Mouse (Mus musculus): ENCODE results near the gene Hmg20a. TPM values are rescaled to one million over a fixed set of nuclear protein-coding genes. Genes with fewer than 3 reads are reported as not detected.

Gene Hmg20a
- polyA plus RNA-seq, 1 experiment: 3.7 TPM

DNA sequence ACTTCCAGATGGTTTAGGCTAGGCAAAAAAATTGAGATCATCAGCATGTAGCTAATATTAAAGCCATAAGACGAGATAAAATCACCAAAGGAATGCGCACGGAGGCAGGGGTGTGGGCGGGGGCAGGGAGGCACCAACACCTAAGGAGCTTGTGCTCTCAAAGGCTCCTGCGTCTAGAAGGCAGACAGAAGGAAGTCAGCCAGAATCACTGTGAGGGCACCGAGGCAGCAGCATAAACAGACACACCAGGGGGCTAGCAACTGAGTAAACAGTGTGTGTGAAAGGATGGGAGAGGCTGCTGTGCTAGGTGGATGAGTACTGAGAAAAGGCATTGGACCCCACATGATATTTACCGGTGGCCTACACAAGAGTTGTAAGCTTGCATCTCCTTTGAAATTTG lies 51.9 kb downstream of the Hmg20a start:
- no peak for TF ChIP-seq GATA1 (IDR thresholded peaks at IDR 0.05; ENCODE audit: low read length)

DNA sequence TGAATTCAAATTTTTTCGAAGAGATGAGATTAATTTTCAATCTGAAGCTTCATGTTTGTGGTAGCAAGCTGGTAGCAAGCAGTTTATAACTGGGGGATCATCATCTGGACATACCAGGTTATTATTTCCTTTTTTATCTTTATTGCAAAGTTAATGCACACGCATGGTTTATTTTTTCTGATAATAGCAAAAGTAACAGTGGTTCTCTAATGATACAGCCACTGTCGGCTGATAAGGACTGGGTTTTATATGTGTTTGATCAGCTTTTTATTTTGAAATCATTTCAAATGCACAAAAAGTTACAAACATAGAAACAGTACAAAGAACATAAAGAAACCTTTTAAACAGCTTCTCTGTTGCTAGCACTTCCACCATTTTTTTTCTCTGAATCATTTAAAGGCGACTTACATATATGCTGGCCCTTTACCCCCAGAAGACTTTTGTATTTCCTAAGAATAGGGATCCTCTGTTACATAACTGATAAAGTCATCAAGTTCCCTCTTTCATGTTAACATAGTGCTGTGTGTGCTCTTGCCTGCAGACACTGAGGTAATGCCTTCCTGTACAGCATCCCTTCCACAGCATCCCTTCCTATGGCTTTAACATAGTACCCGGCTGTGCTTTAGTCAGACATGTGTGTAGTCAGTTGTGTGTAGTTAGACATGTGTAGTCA lies 60.7 kb downstream of the Hmg20a start:
- no peak for TF ChIP-seq GATA1 (IDR thresholded peaks at IDR 0.05; ENCODE audit: low read length)

DNA sequence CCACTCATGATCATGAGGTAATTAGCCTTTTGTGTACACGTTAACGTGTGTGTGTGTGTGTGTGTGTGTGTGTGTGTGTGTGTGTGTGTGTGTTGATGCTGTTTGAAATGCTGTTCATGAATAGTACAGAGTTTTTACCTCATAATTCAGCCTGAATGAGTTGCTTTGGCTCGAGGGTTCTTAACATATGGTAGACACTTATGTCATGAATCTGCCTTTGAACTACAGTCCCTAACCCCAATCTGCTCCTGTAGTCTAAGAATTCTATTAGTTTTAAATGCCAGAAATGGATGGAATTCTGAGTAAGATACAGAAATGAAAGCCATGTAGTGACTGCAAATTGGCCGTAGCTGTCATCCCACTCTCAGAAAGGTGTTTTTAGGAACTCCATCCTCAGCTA lies 64.2 kb downstream of the Hmg20a start:
- no peak for TF ChIP-seq GATA1 (IDR thresholded peaks at IDR 0.05; ENCODE audit: low read length)

DNA sequence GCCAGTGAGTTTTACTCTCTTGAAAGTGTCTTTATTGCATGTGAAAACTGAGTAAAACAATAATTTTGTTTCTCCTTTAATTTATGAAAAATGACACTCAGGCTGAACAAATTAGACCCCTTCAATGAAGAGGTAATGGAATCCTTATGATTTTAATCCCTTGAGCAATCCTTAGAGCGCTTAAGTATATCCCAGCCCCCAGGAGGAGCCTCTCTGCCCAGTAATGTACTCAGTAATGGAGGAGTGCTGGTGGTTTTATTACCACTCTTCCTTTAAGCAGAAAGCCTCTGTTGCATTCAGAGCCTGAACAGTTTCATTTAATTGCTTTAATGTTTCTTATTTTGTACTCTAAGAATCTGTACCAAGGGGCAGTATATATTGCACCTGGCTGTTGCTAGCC lies 67.0 kb downstream of the Hmg20a start:
- no peak for TF ChIP-seq GATA1 (IDR thresholded peaks at IDR 0.05; ENCODE audit: low read length)

DNA sequence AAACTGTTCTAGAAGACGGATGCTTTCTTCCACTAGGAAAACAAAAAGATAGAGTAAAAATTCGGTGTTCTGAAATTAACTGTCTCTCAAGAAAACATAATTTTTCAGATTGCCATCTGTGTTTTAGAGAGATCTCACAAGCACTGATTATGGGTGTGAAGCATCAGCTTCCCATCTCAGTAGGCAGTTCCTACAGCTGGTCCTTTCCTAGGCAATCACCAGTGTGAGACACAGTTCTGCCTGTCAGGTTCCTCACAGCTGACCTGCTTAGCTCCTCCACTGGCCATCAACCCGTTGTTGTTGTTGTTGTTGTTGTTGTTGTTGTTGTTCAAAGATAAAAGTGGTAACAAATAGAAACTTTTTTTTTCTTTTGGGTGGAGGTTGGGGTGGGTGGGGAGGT lies 67.7 kb downstream of the Hmg20a start:
- TF ChIP-seq GATA1 (IDR thresholded peaks at IDR 0.05; ENCODE audit: low read length): no peak

DNA sequence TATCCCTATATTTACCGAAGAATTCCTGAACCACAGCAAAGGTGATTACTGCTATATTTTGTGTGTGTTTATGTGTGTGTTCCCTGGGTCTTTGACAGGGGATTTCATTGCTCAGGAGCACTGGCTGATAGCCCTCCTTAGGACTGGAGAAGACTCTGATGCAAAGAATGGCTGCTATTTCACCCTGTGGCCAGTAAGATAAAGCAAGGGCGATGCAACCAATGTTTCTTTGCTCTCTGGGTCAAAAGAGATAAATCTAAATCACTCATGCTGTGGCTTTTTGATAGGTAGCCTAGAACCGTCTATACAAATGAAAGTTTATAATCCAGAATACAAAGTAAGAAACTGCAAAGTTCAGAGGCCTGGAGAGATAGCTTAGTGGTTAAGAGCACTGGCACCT lies 69.2 kb downstream of the Hmg20a start:
- no peak for TF ChIP-seq GATA1 (IDR thresholded peaks at IDR 0.05; ENCODE audit: low read length)

DNA sequence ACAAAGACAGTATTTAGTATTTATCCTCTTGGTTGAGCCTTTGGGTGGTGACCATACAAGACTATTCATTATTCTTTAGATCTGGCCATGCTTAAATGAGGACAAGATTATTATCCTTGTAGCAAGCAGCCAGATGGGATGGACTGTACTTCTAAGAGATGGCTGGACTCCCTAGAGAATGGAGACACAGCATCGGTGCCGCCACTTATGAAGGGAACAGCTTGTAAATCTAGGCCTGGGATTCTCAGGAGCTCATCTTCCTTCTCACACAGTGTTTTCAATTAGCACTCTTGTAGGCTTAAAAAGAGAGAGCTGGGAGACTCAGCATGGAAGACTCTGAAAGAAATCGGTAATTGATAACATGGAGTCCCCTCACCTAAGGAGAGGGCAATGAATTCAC lies 74.0 kb downstream of the Hmg20a start:
- TF ChIP-seq GATA1 (IDR thresholded peaks at IDR 0.05; ENCODE audit: low read length): no peak

DNA sequence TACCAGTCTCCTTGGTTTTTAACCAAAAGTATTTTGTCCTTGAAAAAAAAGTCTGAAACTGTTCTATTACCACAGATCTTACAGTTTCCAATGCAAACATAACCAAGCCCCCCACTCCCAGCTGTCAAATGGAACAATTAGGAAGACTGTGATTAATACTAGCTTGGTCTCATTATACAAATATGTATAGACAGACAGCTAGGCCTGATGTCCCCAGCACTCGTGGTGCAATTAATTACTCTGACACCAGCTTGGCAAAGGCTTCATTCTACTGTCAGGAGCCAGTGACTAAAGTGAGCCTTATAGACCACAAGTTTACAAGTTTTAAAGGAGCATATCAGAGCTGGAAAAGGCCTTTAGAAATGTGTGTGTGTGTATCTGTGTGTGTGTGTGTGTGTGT lies 74.5 kb downstream of the Hmg20a start:
- TF ChIP-seq GATA1 (IDR thresholded peaks at IDR 0.05; ENCODE audit: low read length): no peak

DNA sequence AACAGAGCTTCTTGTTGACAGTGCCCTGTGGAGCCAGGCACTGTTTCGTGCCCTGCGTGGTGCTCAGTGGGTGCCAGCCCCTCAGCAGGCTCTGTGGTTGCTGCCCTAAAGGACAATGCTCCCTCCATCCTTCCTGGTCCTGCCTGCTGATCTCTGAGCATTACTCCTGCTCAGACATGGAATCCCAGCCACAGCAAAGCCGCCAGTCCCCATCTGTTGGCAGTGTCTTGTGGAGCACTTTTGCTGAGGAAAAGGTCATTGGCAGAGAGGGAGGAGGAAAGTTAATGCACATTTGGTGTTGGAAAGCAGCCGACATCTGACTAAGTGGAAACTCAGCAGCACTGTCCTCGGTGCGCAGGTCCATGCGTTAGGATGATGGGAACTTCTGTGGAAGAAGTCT lies 76.7 kb downstream of the Hmg20a start:
- TF ChIP-seq GATA1 (IDR thresholded peaks at IDR 0.05; ENCODE audit: low read length): no peak

DNA sequence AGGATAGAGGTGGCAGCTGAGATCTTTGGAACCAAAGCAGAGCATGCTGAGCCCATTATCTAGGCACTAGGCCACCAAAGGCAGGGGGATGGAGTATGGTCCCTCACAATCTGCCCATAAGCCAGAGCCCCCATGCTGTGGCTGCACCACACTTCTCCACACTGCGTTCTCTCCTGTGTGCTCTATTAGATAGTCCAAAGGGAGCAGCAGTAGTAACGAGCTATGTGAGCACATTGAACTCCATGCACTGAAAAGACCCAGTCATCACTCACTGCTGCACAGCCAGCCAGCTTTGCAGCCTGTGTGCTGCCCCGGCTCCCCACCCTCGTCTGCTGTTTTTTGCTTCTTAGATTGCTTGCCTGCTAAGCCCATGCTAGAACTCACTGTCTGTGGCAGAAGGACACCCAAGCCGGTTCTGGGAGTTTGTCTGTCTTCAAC lies 77.4 kb downstream of the Hmg20a start:
- no peak for TF ChIP-seq GATA1 (IDR thresholded peaks at IDR 0.05; ENCODE audit: low read length)

DNA sequence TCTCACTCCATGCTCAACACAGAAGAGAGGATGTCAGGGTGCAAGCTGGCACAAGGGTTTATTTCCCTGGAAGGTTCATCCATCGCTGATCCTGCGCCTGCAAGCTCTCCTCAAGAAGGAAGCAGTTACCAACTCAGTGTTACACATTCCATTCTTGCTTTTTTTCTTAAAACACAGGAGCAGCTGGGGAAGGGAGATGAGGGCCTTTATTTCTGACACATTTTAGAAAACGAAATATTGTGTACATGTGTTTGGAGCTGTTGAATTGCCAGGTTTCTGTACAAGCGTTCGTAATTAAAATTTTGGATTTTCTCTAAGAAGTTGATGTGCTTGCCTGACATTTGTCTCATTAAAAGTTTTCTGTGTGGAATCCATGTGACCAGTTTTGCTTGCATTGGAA lies 78.2 kb downstream of the Hmg20a start:
- TF ChIP-seq GATA1 (IDR thresholded peaks at IDR 0.05; ENCODE audit: low read length): no peak

DNA sequence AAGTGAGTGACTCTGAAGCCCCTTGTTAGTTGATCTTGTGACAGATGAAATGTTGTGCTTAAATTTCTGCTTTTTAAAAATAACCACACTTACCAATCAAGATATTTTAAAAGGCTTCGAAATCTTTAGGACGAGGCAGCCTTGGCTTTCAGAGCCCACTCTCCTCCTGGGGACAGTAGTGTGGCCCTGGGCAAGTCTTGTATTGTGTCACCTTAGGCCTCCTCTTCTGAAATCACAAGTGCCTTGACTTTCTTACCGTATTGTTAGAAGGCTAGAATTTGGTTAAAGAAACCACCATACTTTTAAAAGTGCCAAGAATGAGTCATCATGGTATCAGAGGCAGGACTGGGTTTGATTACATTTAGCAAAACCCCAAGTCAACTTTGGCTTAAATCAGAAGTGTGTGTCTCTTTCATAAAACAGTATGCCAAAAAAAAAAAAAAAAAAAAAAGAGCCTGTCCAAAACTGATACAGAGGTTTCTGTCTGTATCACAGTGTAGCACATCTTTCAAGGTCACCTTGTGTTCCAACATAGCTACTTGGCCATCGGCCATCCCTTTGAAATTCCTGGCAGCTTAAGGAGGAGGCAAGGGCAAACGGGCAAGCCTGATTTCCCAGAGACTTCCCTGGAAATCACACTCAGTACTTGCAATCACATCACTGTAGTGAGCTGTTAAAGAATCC lies 78.9 kb downstream of the Hmg20a start:
- TF ChIP-seq GATA1 (IDR thresholded peaks at IDR 0.05; ENCODE audit: low read length): no peak

DNA sequence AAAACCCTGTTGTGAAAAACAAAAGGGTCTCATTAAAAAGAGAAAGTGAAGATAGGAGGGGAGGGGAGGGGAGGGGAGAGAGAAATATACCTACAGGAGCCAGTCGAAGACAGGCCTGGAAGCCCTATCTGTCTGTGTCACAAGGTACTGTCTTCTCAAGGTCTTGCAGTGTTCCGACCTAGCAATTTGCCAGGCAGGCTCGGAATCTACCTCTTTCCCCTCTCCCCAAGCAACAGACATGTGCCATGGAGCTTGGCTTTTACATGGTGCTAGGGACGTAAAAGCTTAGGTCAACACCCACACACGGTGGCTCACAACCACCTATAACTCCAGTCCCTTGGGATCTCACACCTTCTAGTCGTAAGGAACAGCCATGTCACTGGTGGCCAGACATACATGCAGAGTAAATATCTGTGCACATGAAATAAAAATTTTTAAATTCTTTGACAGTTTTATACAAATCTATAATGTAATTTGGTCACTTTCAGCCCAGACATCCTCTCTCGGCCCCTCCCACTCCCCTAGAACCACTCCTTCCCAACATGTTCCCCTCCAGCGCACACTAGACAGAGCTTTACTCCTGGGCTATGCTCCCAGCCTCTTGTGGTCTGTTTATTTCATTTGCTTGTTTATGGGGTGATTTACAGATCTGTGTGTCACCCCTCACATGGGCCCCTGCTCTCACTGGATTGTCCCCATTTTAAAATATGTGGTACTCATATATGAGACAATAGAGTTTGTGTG lies 81.1 kb downstream of the Hmg20a start:
- TF ChIP-seq GATA1 (IDR thresholded peaks at IDR 0.05; ENCODE audit: low read length): no peak

DNA sequence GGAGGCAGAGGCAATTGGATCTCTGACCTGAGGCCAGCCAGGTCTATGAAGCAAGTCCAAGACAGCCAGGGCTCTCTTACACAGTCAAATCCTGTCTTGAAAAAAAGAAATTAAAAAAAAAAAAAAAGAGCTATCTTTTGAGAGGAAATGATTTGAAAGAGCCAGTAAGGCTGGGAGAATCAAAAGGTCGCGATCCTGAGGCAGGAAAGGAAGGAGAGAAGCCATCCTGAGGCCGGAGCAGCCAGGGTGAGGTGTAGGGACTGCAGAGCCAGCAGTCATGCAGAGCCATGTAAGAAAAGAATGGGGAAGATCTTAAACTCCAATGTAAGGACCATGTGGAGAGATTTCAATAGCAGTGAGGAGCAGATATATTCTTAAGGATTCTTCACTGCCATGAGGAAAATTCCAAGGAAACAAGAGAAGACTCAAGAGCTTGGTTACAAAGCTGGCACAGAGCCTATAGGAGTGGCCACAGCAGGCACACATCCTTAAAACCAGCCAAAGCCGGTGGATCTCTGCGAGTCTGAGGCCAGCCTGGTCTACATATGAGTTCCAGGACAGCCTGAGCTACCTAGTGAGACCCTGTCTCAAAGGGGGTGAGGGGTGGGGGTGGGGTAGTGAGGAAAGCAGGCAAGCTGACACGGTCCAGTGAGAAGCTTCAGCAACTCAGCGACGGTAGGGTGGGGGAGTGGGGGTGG lies 82.6 kb downstream of the Hmg20a start:
- TF ChIP-seq GATA1 (IDR thresholded peaks at IDR 0.05; ENCODE audit: low read length): no peak

DNA sequence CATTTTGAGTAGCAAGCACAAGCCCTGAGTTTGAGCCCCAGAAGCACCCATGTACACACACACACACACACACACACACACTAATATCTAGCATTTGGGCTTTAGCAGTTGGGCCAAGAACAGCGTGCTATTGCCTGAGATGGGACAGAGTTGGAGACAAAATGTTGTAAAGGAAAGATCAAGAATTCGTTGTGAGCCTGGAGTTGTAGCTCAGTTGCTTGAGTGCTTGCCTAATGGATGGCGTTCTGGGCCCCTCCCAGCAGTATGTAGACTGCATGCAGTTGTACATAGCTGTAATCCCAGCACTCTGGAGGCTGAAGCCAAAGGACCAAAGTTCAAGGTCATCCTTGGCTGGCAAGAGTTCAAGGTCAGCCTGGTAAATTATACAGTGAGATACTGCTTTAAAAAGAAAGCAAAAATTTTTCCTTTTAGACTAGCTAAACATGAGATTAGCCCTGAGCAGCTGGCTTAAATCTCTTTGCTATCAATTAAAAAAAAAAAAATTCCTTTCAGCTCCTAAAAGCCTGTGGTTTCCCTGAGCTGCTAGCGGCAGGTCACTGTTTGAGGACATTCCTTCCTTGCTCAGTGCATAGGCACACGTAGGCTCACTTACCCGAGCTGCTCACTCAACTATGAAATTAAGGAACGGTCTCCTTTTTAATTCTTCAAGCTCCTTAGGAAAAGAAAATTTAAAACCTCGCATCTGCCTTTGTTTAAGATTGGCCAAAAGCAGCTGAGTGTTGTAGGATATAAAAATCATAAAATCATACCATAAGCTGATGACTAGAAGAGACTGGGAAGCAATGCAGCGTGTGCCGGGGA lies 83.5 kb downstream of the Hmg20a start:
- TF ChIP-seq GATA1 (IDR thresholded peaks at IDR 0.05; ENCODE audit: low read length): no peak

All from G1E-ER4 (cell line).